Mouse (Mus musculus) right cerebral cortex, adult 18-20 months (tissue): ENCODE measurements around the gene Rps15.

Source experiments
- DNase-seq: peaks from one replicate; pipeline ENCODE4 v3.0.0; 2022; ENCODE audit warnings: mixed read lengths

Rps15 gene

DNA sequence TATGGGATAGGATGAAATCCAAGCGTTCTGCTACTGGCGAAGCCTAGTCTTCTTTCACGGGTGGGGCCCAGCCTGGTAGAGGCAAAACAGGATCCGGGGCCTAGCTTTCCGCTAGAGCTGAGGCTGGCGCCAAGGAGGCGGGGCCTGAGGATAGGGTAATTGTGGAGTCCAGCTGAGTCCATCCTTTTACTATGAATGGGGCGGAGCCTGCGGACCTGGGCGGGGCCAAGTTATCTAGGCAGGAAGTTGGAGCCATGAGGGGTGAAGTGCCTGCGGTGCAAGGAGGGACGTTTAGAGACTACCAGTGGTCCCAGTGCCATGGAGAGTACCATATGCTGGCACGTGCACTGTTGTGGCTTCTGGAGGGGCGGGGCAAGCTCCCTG is 30.7 kb upstream of the Rps15 start:
- peak; percentile 91 for DNase-seq

DNA sequence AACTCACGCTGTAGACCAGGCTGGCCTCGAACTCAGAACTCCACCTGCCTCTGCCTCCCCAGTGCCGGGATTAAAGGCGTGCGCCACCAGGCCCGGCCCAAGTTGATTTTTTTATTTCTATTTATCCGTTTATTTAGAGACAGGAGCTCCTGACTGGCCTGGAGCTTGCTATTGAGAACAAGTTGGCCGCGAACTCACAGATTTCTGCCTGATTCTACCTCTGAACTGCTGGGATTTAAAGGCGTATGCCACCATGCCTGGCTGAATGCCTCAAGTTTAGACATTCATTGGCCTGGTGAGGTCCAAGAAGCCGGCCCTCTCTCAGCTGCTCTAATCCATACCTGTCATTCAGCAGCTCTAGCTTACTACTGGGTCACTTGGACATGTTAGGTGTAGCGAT is 30.1 kb upstream of the Rps15 start:
- DNase-seq, result no peak

DNA sequence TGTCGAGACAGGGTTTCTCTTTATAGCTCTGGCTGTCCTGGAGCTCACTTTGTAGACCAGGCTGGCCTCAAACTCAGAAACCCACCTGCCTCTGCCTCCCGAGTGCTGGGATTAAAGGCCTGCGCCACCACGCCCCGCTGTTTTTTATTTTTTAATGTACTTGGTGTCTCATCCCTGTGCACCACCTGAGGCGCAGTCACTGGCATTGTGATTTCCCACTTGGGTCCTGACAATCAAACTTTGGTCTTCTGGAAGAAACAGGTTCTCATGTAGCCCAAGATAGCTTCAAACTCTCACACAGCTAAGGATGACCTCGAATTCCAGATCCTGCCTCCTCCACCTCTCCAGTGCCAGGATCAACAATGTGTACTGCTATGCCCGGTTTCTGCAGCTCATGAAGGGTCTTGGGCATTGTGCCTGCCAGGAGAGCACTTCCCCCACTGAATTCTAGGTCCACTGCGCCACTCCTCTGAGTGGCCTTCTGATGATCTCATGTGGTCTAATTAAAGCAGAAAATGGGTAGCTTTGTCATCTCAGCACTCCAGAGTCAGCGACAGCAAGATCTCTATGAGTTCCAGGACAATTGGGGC is 29.4 kb upstream of the Rps15 start:
- no peak for DNase-seq

DNA sequence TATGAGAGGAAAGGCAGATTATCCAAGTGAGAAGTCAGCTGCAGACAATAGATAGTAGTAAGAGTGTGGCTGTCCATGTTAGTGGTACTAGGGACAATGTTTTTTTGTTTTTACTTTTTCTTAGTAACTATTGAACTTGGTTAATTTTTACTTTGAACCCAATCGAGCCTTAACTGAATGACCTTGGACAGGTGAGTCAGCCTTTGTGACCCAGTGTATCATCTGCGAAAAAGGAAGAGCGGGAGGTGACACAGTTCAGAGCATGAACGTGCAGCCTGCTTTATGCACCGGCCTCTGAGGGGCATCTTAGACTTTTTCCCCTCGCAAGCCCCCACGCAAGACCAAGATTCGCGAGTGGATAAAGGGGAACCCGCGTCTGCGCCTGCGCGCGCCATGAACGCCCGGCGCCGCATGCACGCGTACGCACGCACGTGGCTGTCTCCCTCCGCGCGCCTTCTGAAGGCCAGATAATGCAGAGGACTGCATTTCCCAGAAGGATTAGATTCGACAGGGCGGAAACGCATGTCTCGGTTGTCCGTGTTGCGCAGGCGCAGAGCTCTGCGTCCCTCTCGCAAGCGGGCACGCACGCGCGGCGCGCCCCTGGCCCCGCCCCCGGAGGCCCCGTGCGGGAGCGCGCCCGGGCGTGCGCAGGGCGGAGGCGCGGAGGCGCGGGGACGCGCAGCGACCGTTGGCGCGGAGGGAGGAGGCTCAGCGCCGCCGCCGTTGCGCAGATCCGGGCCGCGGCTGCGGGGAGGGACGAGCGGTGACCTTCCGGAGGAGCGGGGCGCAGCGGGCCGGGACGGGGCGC is 27.7 kb upstream of the Rps15 start:
- DNase-seq, result peak; percentile 99

GRCm38 (mm10) chr10:80265149-80265486 is 27.1 kb upstream of the Rps15 start:
- no peak for DNase-seq

DNA sequence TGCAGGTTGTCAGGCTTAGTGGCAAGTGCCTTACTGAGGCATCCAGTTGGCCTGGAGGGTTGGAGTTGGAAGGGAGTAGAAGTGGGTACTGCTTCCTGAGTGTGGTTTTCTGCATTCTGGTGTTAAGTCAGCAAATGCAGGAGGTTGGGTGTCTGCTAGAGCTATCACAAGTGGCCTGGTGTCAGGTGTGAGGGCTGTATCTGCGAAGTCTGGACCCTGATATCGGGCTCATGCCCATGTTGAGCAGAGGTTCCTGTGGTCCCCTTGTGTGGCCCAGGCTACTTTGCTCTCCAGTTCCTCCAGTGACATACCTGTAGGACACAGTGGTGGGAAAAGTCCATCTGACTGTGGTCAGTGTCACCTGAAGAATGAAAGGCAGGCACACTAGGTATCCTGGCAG is 22.2 kb upstream of the Rps15 start:
- DNase-seq, result no peak

DNA sequence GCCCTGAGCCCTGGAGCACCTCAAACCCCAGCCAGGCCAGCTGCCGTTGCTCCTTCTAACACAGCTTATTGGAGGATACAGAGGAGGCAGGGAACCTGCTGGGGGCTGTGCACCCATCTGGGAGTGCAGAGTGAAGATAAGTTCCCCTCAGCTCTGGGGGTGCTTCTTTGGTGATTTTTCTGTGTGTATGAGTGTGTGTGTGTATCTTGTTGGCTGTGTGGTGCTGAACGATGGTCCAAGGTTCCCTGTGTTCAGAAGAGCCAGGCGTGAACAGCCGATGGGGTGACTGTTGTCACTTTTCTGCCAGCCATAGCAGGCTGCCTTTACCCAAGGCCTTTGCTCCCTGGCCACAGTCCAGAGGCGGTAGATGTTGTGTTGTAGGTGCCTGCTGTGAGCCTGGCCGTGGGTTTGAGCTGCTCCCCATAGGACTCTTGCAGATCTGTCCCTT is 21.5 kb upstream of the Rps15 start:
- no peak for DNase-seq

- DNase-seq, result no peak
Observed at GRCm38 (mm10) chr10:80271186-80271843, 20.9 kb upstream of the Rps15 start.

DNA sequence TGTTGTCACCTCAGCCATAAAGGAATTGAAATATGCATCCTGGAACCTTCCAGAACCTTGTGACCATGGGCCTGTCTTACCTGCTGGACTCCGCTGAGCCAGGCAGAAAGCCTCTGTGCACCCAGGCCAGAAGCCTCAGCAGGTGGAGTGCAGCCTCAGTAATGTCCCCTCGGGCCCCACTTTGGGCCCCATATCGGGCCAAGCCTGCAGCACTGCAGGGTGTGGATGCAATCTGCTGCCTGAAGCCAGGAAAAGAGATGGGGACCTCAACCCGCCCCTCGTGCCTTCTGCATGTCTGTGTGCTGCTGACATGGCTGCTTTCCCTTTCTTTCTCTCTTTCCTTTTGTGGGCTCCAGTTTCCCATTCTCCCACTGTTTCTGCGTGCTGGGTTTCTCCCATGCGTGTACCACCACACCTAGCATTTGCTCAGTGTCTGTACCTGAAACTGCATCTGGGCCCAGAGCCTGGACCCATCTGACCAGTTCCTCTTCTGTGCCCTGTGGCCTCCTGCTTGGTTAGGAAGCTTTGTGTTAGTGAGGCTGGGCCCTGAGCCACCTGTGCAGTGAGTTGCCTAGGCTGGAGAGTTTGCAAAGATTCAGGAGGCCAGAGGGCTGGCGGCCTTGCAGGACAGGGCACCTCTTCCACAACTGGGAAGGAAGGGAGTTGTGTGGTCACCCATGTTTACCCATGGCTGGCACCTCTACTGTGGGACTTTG is 20.2 kb upstream of the Rps15 start:
- DNase-seq, result no peak

- DNase-seq, result no peak
Observed at GRCm38 (mm10) chr10:80273847-80274246, 18.4 kb upstream of the Rps15 start.

- DNase-seq, result no peak
Observed at GRCm38 (mm10) chr10:80276238-80276637, 16.0 kb upstream of the Rps15 start.

GRCm38 (mm10) chr10:80278390-80278789 is 13.9 kb upstream of the Rps15 start:
- no peak for DNase-seq

- no peak for DNase-seq
Observed at GRCm38 (mm10) chr10:80279273-80279672, 13.0 kb upstream of the Rps15 start.

- DNase-seq, result no peak
Observed at GRCm38 (mm10) chr10:80281304-80281703, 10.9 kb upstream of the Rps15 start.

DNA sequence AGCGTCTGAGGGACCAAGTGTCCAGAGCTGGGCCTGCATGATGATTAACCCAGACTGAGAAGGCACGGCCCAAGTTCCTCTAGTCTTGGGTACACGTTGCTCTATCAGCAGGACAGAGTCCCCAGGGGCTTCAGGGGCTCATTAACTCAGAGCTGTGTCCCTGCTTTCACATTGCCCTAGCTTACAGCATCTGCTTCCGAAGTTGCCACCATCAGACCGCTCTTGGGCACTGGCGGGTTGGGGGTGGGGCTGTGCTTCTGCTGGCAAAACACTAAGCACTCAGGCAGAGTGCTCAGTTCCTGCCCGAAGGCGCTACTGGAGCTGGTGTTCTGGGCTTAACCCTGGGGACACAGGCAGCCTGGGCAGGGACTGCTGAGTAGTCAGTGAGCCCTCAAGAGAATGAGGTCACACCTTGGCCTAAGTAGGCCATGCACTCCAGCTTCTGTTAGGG is 10.3 kb upstream of the Rps15 start:
- DNase-seq, result no peak

GRCm38 (mm10) chr10:80282481-80283441 is 9.5 kb upstream of the Rps15 start:
- no peak for DNase-seq

DNA sequence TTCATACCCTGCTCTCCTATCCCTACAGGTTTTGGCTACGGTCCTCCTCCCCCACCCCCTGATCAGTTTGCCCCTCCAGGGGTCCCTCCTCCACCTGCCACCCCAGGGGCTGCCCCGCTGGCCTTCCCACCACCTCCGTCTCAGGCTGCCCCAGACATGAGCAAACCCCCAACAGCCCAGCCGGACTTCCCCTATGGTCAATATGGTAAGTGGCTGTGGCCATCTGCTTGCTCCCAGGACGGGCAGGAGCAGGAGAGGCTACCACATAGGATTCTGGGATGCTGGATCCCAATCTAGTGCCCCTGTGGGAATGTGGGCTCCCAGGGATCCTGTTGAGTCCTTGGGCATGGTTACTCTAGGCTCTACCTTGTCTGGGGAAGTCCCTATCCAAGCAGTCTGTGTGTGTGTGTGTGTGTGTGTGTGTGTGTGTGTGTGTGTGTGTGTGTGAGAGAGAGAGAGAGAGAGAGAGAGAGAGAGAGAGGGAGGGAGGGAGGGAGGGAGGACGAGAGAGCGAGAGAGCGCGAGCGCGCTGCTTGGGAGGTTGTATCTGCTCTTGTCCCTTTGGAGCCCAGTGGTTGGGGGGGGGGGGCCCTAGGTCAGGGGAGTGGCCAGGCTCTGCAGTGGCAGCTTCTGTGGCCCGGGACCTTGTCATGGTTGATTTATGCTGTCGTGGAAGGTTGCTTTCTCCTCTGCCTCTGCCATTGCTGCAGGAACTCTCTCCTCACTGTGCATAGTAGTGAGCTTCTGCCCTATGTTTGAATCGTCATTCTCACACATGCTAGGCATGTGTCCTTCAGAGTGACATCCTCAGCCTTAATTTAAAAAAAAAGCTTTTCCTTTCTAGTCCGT is 6.8 kb upstream of the Rps15 start:
- no peak for DNase-seq

- no peak for DNase-seq
Observed at GRCm38 (mm10) chr10:80288097-80288496, 4.2 kb upstream of the Rps15 start.

- no peak for DNase-seq
Observed at GRCm38 (mm10) chr10:80288657-80289056, 3.6 kb upstream of the Rps15 start.

- DNase-seq, result no peak
Observed at GRCm38 (mm10) chr10:80293325-80293724, 1.1 kb downstream of the Rps15 start.

DNA sequence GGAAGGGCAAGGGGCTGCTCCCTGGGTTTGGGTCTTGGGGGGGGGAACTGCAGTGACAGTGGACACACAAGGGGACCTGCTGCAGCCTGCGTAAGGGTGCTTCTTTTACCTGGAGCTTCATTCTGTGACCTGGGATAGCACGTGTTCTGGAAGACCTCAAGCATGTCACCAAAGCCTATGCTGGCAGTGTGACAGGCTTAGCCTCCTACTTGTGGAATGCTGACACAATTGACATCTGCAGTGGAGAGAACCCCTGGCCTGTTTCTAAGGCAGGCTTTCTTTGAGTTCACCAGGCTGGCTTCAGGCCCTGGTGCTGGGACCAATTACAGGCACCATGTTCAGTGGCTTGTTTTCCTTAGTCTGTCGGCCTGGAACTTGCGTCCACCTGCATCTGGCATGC is 2.1 kb downstream of the Rps15 start:
- no peak for DNase-seq
